Mouse (Mus musculus): ENCODE measurements around the gene Ticam1.

DNA sequence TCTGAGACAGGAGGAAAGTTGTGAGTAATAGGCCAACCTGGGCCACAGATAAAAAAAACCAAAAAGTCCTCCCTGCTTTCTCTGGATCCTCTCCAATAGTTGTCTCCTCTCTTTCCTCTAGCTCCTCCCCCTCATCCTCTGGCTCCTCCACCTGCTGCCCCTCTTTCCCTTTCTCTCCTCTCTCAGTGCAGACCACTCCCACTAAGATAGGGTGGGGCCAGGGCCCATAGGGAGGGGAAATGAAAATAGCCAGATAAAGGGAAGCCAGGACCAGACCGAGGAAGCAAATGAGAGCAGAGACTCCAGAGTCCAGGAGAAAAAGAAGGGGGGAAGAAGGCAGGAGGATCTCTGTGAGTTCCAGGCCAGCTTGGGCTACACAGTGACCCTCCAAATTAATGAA is 51.7 kb downstream of the Ticam1 start:
- TF ChIP-seq CTCF (IDR thresholded peaks at IDR 0.05; ENCODE audit: low read depth) (no peak), EP300 (IDR thresholded peaks at IDR 0.05; ENCODE audit: low read depth) (no peak)
